9 mouse cellular contexts compared by ENCODE assay signal in the genomic region with DNA sequence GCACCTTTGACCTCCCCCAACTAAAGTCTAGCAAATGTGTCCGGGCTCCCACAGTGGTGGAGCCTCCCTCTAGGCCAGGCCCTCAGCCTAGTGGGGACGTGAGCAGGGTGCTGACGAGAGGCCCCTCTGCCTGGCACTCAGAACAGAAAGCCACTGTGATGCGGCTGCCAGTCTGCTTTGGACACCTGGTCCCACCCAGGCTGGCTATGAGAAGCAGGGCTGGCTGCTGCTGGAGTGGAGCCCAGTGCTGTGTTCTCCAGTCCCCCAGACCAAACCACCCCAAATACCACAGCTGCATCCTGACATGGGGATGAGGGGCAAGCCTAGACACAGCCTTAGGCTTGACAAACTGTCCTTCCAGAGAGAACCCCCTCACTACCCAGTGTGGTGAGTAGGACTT. TPM values are rescaled to one million over a fixed set of nuclear protein-coding genes. Genes with fewer than 3 reads are reported as not detected.
DNase-seq lines count a peak whose midpoint lies in the region; ATAC-seq lines count a peak whose summit lies in the region.
"Had no signal": no experiment of that assay in that cellular context is flagged by ENCODE, and none has a peak within 500 bp of the region (broad histone marks: within the 10 kb centered on the region; RNA-seq: fewer than 3 reads in every experiment).

No protein-coding gene starts in this region.

- 0 out of 2 replicates have a peak overlapping the region, but pooled peaks have one; percentile 3 for H3K27ac ChIP-seq in embryonic facial prominence, embryonic 10.5 days (replicated peaks)

- no peaks in the 10 kb centered on the region for H3K9me3 ChIP-seq in embryonic facial prominence, embryonic 10.5 days

- DNase-seq in left cerebral cortex, postnatal 10 days (ENCODE audit: extremely low spot score in 1 of 2, low spot score in 2 of 2): peak; percentile 53 to 76
- DNase-seq in left cerebral cortex, adult 11 months (ENCODE audit: low spot score): no peak
- peak; percentile 51 for DNase-seq in brain, adult 2 months (ENCODE audit: low read depth, low spot score)
- no peak for DNase-seq in embryonic facial prominence, embryonic 10.5 days (ENCODE audit: low spot score)
- DNase-seq in embryo, embryonic 9.5 days (ENCODE audit: extremely low spot score): no peak
- no peak for DNase-seq in heart, postnatal 25 days (ENCODE audit: low spot score)
- DNase-seq: adrenal gland, adult 8-10 months had no signal

- no peak overlapping the region for H3K4me3 ChIP-seq in embryonic facial prominence, embryonic 10.5 days

- peaks cover 47% of the 10 kb centered on the region for H3K27me3 ChIP-seq in embryonic facial prominence, embryonic 10.5 days (replicated peaks; ENCODE audit: low read depth, poor library complexity, severe bottlenecking)

- intact Hi-C loops in left cerebral cortex, postnatal 10 days (cut with DNase I): loop anchor here (5.0 kb wide), 1 partner anchor 41 kb away; a partner anchor contains a TSS
- intact Hi-C loops in heart, postnatal 25 days (cut with DNase I): no loop called here

- 85% methylated on average over 4 of the region's 4 CpGs for WGBS in embryonic facial prominence, embryonic 10.5 days

- ATAC-seq in megakaryocyte progenitor cell, adult 5-6 weeks (replicated peaks; ENCODE audit: poor library complexity): peak; percentile 17
- ATAC-seq: inflammation-experienced regulatory T-cells, adult 6 months had no signal

- H3K36me3 ChIP-seq in embryonic facial prominence, embryonic 10.5 days (replicated peaks): peaks cover 19% of the 10 kb centered on the region

- H3K4me1 ChIP-seq in embryonic facial prominence, embryonic 10.5 days: peaks cover 56% of the 10 kb centered on the region

RNA-seq across cellular contexts. Expression of a gene that starts 42.4 kb away (rescaled TPM):
- total RNA-seq in left cerebral cortex, postnatal 10 days (2021): 10 to 100 TPM; 26.3 TPM
- polyA plus RNA-seq in embryonic facial prominence, embryonic 10.5 days (2016; fragmentation: Nextera tagmentation; extraction: Ambion mirVana): 10.8 and 12.5 TPM in 2 replicates
- 29.2 and 42.9 TPM in 2 replicates for total RNA-seq in megakaryocyte progenitor cell, adult 5-6 weeks (2015)
- total RNA-seq in megakaryocyte progenitor cell, adult 5-6 weeks (2017): 78.9 and 97.7 TPM in 2 replicates
- total RNA-seq in heart, postnatal 25 days (2021): 1 to 10 TPM; 5.9 to 6.7 TPM

Comparison
In these comparisons a context has a peak if more than half of its experiments do, and no peak if none do; other contexts are left out.
1. DNase-seq: peak in left cerebral cortex, postnatal 10 days (2 of 2) and brain, adult 2 months (single experiment); none in left cerebral cortex, adult 11 months (single experiment), embryonic facial prominence, embryonic 10.5 days (single experiment), embryo, embryonic 9.5 days (single experiment) and heart, postnatal 25 days (single experiment).